ENCODE assay signal across 8 mouse cellular contexts in genomic region chr2:118111116-118111487, GRCm38 (mm10). TPM values are rescaled to one million over a fixed set of nuclear protein-coding genes. Genes with fewer than 3 reads are reported as not detected.
DNase-seq lines count a peak whose midpoint lies in the region; ATAC-seq and TF ChIP-seq lines count a peak whose summit lies in the region.

No protein-coding gene starts in this region.

- H3K9me3 ChIP-seq in hindbrain, embryonic 16.5 days (ENCODE audit: control insufficient read depth, low read length), result no peaks in the 10 kb centered on the region

- peak; percentile 88 for TF ChIP-seq CTCF in left cerebral cortex, adult 2 months (IDR thresholded peaks at IDR 0.05)

- H3K4me2 ChIP-seq in hindbrain, embryonic 16.5 days (ENCODE audit: low read length), result peak overlapping the region; percentile 77

- no peaks in the 10 kb centered on the region for H3K36me3 ChIP-seq in hindbrain, embryonic 16.5 days (ENCODE audit: control insufficient read depth, insufficient read depth, low read length)
- H3K36me3 ChIP-seq in macrophage (ENCODE audit: inconsistent target), result peaks cover 16% of the 10 kb centered on the region

- no peak overlapping the region for H3K27ac ChIP-seq in hindbrain, embryonic 16.5 days (ENCODE audit: low read depth, low read length)
- H3K27ac ChIP-seq in left cerebral cortex, adult 2 months, result peak overlapping the region; percentile 21; the same call in 1 of the 2 replicates
- H3K27ac ChIP-seq in macrophage, result peak overlapping the region; percentile 55

- peak overlapping the region; percentile 59 for H3K4me3 ChIP-seq in hindbrain, embryonic 16.5 days (ENCODE audit: low read length)
- peak overlapping the region; percentile 42 for H3K4me3 ChIP-seq in left cerebral cortex, adult 2 months
- H3K4me3 ChIP-seq in macrophage (ENCODE audit: inconsistent target), result peak overlapping the region; percentile 42

- H3K4me1 ChIP-seq in hindbrain, embryonic 16.5 days (ENCODE audit: control insufficient read depth, insufficient read depth, low read depth, low read length), result peaks cover 13% of the 10 kb centered on the region

- intact Hi-C loops in left cerebral cortex, adult 2 months (cut with DNase I), result loop anchor here (1.0 to 10.0 kb wide), 6 partner anchors 130 to 846 kb away; no protein-coding TSS in a partner anchor

- H3K9ac ChIP-seq in hindbrain, embryonic 16.5 days (ENCODE audit: low read depth, low read length), result peak overlapping the region; percentile 69

- peaks cover 3% of the 10 kb centered on the region; the same call in 1 of the 2 replicates for H3K27me3 ChIP-seq in hindbrain, embryonic 16.5 days (replicated peaks; ENCODE audit: control insufficient read depth, insufficient read depth, low read length)

- DNase-seq in WW6 (ENCODE audit: low read depth, low spot score), result peak; percentile 31
- DNase-seq in cerebellum, postnatal 4 days (ENCODE audit: low spot score in 2 of 2), result peak; percentile 86 to 89
- peak; percentile 83 for DNase-seq in gastrocnemius, adult 18-20 months (ENCODE audit: low spot score)
- DNase-seq in left cerebral cortex, adult 2 months (ENCODE audit: extremely low spot score in 1 of 2, low spot score in 2 of 2), result peak; percentile 85 to 87
- DNase-seq in retina, postnatal 7 days (ENCODE audit: low read depth, low spot score), result peak; percentile 57
- peak; percentile 73 to 80 for DNase-seq in urinary bladder, adult 18-20 months (ENCODE audit: low spot score in 2 of 2)

- WGBS in hindbrain, embryonic 16.5 days, result under 1% methylated on average over 16 of the region's 16 CpGs
- WGBS in macrophage (ENCODE audit: missing documents), result under 1% methylated on average over 16 of the region's 16 CpGs

- ATAC-seq in hindbrain, embryonic 16.5 days, result peak; percentile 85

- peaks cover 36% of the 10 kb centered on the region; the same call in 1 of the 2 replicates for H3K79me2 ChIP-seq in macrophage (ENCODE audit: inconsistent target)

RNA-seq across cellular contexts. Expression of gene Thbs1, which starts 0.6 kb away (rescaled TPM):
- total RNA-seq in gastrocnemius, adult 18-20 months (2021), result 10 to 100 TPM in 1 of 2 experiments, 1 to 10 TPM in 1; 6.1 to 29.1 TPM
- 6.2 and 8.9 TPM in 2 replicates for polyA plus RNA-seq in hindbrain, embryonic 16.5 days (2015; fragmentation: Nextera tagmentation; extraction: Ambion mirVana)
- total RNA-seq in left cerebral cortex, adult 2 months (2021), result 1 to 10 TPM; 2.3 to 2.8 TPM
- total RNA-seq in macrophage (2018; cell fraction: chromatin; rRNA removed), result 100 to 1,000 TPM in 17 of 26 experiments, 10 to 100 TPM in 9; 19.0 to 994 (median 127) TPM
- total RNA-seq in macrophage (2018; cell fraction: cytosol; rRNA removed), result 100 to 1,000 TPM; 120 to 955 (median 296) TPM
- 1,000 to 10,000 TPM in 2 of 26 experiments, 100 to 1,000 TPM in 24; 140 to 1,188 (median 626) TPM for total RNA-seq in macrophage (2018; cell fraction: nucleus; rRNA removed)
- 167 to 247 TPM (median 240 TPM) in 3 replicates for polyA plus RNA-seq in macrophage (2018)

Comparison
In these comparisons a context has a peak if more than half of its experiments do, and no peak if none do; other contexts are left out.
1. DNase-seq: peak in every context shown above with its lines; median percentile 88 in cerebellum, postnatal 4 days; 86 in left cerebral cortex, adult 2 months; 83 in gastrocnemius, adult 18-20 months; 76 in urinary bladder, adult 18-20 months; 57 in retina, postnatal 7 days; 31 in WW6.